Mouse (Mus musculus): Measurements from ENCODE around the gene Carf. TPM values are rescaled to one million over a fixed set of nuclear protein-coding genes. Genes with fewer than 3 reads are reported as not detected.

The Carf gene
- polyA plus RNA-seq, 1 experiment from 2014 or later: 1.6 TPM

DNA sequence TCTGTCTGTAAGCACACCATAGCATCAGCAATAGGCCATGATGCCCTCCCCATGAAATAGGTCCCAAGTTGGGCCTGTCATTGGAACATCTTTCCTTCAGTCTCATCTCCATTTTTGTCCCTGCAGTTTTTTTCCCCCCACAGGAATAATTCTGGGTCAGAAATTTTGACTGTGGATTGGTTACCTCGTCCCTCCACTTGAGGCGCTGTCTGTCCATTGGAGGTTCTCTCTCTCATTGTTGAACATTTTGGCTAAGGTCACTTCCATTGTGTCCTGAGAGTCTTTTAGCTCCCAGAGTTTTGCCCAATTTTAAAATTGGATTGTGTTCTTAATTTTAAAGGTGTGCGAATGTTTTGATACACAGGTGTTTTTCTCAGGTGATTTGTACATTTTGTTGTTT lies 98.8 kb downstream of the Carf start:
- Histone ChIP-seq H3K27me3 (replicated peaks; ENCODE audit: control insufficient read depth, insufficient read depth, low read length) (no peaks in the 10 kb centered on the region), H3K4me1 (replicated peaks; ENCODE audit: control insufficient read depth, insufficient read depth, low read length) (no peaks in the 10 kb centered on the region), H3K27ac (ENCODE audit: low read depth, low read length) (no peak overlapping the region), H3K36me3 (ENCODE audit: control insufficient read depth, insufficient read depth) (peaks cover 11% of the 10 kb centered on the region; the same call in 1 of the 2 replicates), H3K9me3 (ENCODE audit: control insufficient read depth) (no peaks in the 10 kb centered on the region), H3K9ac (ENCODE audit: low read depth, low read length) (no peak overlapping the region), H3K4me3 (ENCODE audit: low read depth, low read length) (no peak overlapping the region), H3K4me2 (replicated peaks; ENCODE audit: low read depth) (no peak overlapping the region)
- TF ChIP-seq CTCF (IDR thresholded peaks at IDR 0.05; ENCODE audit: low read depth): peak; percentile 53
- WGBS: 86% methylated on average over 3 of the region's 3 CpGs
- no peak for ATAC-seq

DNA sequence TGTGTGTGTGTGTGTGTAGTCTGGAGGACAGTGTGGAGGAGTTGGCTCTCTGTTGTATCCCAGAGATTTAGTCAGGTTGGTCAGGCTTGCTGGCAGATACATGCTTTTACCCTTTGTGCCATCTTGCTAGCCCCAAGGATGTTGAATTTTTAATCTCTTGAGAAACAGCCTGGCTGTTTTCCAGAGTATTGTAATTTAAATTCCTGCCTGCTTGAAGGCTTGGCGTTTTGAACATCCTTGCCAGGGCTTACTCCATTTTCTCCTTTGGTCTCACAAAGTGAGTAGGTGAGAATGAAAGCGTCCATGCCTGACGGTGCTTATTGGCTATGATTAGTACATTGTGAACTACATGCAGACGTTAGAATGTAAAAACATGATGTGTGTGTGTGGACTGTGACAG lies 101.0 kb downstream of the Carf start:
- Histone ChIP-seq H3K36me3 (ENCODE audit: control insufficient read depth, insufficient read depth) (peaks cover 25% of the 10 kb centered on the region), H3K27ac (ENCODE audit: low read depth, low read length) (no peak overlapping the region), H3K4me2 (replicated peaks; ENCODE audit: low read depth) (no peak overlapping the region), H3K9ac (ENCODE audit: low read depth, low read length) (no peak overlapping the region), H3K27me3 (replicated peaks; ENCODE audit: control insufficient read depth, insufficient read depth, low read length) (no peaks in the 10 kb centered on the region), H3K9me3 (ENCODE audit: control insufficient read depth) (no peaks in the 10 kb centered on the region), H3K4me3 (ENCODE audit: low read depth, low read length) (no peak overlapping the region), H3K4me1 (replicated peaks; ENCODE audit: control insufficient read depth, insufficient read depth, low read length) (no peaks in the 10 kb centered on the region)
- 84% methylated on average over 4 of the region's 4 CpGs for WGBS
- no peak for TF ChIP-seq CTCF (IDR thresholded peaks at IDR 0.05; ENCODE audit: low read depth)
- ATAC-seq: no peak

Other genes starting within 250 kb of the Carf start
- 3.6 and 3.7 TPM in 2 replicates for gene Fam117b, start 185.2 kb upstream of the Carf start, polyA plus RNA-seq (2015; fragmentation: Nextera tagmentation; extraction: Ambion mirVana)
- gene Ica1l, start 55.1 kb upstream of the Carf start, polyA plus RNA-seq (2015; fragmentation: Nextera tagmentation; extraction: Ambion mirVana): 0.82 and 0.92 TPM in 2 replicates
- 17.3 and 19.6 TPM in 2 replicates for gene Wdr12, start 398 bp downstream of the Carf start, polyA plus RNA-seq (2015; fragmentation: Nextera tagmentation; extraction: Ambion mirVana)
- 5.0 and 5.4 TPM in 2 replicates for gene Nbeal1, start 82.4 kb downstream of the Carf start, polyA plus RNA-seq (2015; fragmentation: Nextera tagmentation; extraction: Ambion mirVana)
- gene Cyp20a1, start 245.1 kb downstream of the Carf start, polyA plus RNA-seq (2015; fragmentation: Nextera tagmentation; extraction: Ambion mirVana): 6.9 and 8.2 TPM in 2 replicates